Mouse (Mus musculus) heart, postnatal 0 days (tissue): ENCODE results near the gene Plxnb2.

Source experiments
- CTCF ChIP-seq: IDR thresholded peaks from 2 replicates; pipeline ENCODE4 v1.5.1; 2016; ENCODE audit warnings: antibody characterized with exemption, control low read depth, low read depth
- EP300 ChIP-seq: IDR thresholded peaks from 2 replicates; pipeline ENCODE4 v1.6.1; 2016; ENCODE audit warnings: antibody characterized with exemption, low read depth

- TF ChIP-seq EP300 (no peak), CTCF (no peak)
Observed at GRCm38 (mm10) chr15:89140659-89141252, 39.8 kb downstream of the Plxnb2 start, which contains the start of gene Mapk12.
